Mouse (Mus musculus) stomach, postnatal 0 days (tissue): Measurements from ENCODE around the gene Olfr215. TPM values are rescaled to one million over a fixed set of nuclear protein-coding genes. Genes with fewer than 3 reads are reported as not detected.
A peak's percentile ranks its signal among the peaks of the same experiment; 100 is the strongest.
"Not testable (repeated sequence)": the region's sequence is repeated elsewhere in the genome, so short reads cannot be mapped to it uniquely, and the experiment has no call there.

ENCODE experiments used
- ATAC-seq: fragments of 200-750 bp; cut with Nextera tagmentation; 2 replicates; pipeline ENCODE4 v1.8.0; 2017; ENCODE audit not compliant: low FRiP score, low TSS enrichment
- DNase-seq: peaks from one replicate; pipeline ENCODE4 v3.0.0-alpha.2; 2016; ENCODE audit warnings: low spot score
- H3K27ac ChIP-seq: fragments of 300-500 bp; sonication (generic); replicated peaks from 2 replicates; pipeline ENCODE4 v1.5.1; 2014; ENCODE audit warnings: mild to moderate bottlenecking, control low read depth
- H3K27me3 ChIP-seq: fragments of 300-500 bp; sonication (generic); 2 replicates; pipeline ENCODE4 v1.6.1; 2014; ENCODE audit warnings: low read length; ENCODE audit not compliant: control insufficient read depth, insufficient read depth
- H3K36me3 ChIP-seq: fragments of 300-500 bp; sonication (generic); 2 replicates; pipeline ENCODE4 v1.6.1; 2014; ENCODE audit warnings: low read length, mixed read lengths; ENCODE audit not compliant: control insufficient read depth, insufficient read depth
- H3K4me1 ChIP-seq: fragments of 300-500 bp; sonication (generic); replicated peaks from 2 replicates; pipeline ENCODE4 v1.6.1; 2014; ENCODE audit warnings: antibody characterized with exemption; ENCODE audit not compliant: control insufficient read depth, insufficient read depth
- H3K4me2 ChIP-seq: fragments of 300-500 bp; sonication (generic); replicated peaks from 2 replicates; pipeline ENCODE4 v1.6.1; 2014; ENCODE audit warnings: low read depth, mild to moderate bottlenecking, control low read depth, moderate library complexity
- H3K4me3 ChIP-seq: fragments of 300-500 bp; sonication (generic); 2 replicates; pipeline ENCODE4 v1.5.1; 2014; ENCODE audit warnings: low read depth, low read length, control low read depth
- H3K9ac ChIP-seq: fragments of 300-500 bp; sonication (generic); 2 replicates; pipeline ENCODE4 v1.6.1; 2014; ENCODE audit warnings: mild to moderate bottlenecking, low read length, control low read depth, mixed read lengths
- H3K9me3 ChIP-seq: fragments of 300-500 bp; sonication (generic); 2 replicates; pipeline ENCODE4 v1.6.1; 2016; ENCODE audit warnings: low read length; ENCODE audit not compliant: control insufficient read depth
- CTCF ChIP-seq: IDR thresholded peaks from 2 replicates; pipeline ENCODE4 v1.5.1; 2016; ENCODE audit warnings: antibody characterized with exemption, low read depth, mild to moderate bottlenecking, moderate library complexity
- EP300 ChIP-seq: optimal IDR thresholded peaks from 2 replicates; pipeline ENCODE3; 2016; ENCODE audit warnings: antibody characterized with exemption
- WGBS: fragments of 180-500 bp; shearing (Covaris S2); extraction: QIAGEN DNeasy Blood & Tissue Kit; methylation state at CpG from one replicate; pipeline ENCODE4 v1.1.7; 2014; 5-methylcytosine and 5-hydroxymethylcytosine counted together
- polyA plus RNA-seq: library from polyadenylated mRNA; unstranded; fragments of >200 nt; fragmentation: Nextera tagmentation; extraction: Ambion mirVana; gene quantifications from 2 replicates; pipeline ENCODE4 v1.2.1, GENCODE M21; 2015

The Olfr215 gene
- polyA plus RNA-seq, 1 experiment from 2014 or later = not detected

GRCm38 (mm10) chr6:116621318-116622023, 37.5 kb upstream of the Olfr215 start:
- DNase-seq (no peak), ATAC-seq (0 out of 2 replicates have a peak, but pooled peaks have one; percentile 65)
- WGBS = 60% methylated on average over 8 of the region's 8 CpGs
- no peak overlapping the region for H3K4me2 ChIP-seq
- H3K9ac ChIP-seq = no peak overlapping the region
- no peaks in the 10 kb centered on the region for H3K36me3 ChIP-seq
- no peak overlapping the region for H3K4me3 ChIP-seq
- TF ChIP-seq CTCF (no peak), EP300 (no peak)
- H3K9me3 ChIP-seq = no peaks in the 10 kb centered on the region
- H3K27me3 ChIP-seq = no peaks in the 10 kb centered on the region
- H3K27ac ChIP-seq = no peak overlapping the region
- H3K4me1 ChIP-seq = no peaks in the 10 kb centered on the region

GRCm38 (mm10) chr6:116618073-116618472, 34.1 kb upstream of the Olfr215 start:
- Histone ChIP-seq H3K4me1 (no peaks in the 10 kb centered on the region), H3K4me2 (no peak overlapping the region), H3K27me3 (no peaks in the 10 kb centered on the region), H3K9ac (no peak overlapping the region), H3K27ac (no peak overlapping the region), H3K4me3 (no peak overlapping the region), H3K36me3 (no peaks in the 10 kb centered on the region), H3K9me3 (no peaks in the 10 kb centered on the region)
- no peak for TF ChIP-seq EP300
- TF ChIP-seq CTCF = peak; percentile 58
- ATAC-seq = no peak
- DNase-seq = no peak

- 93% methylated on average over 2 of the region's 2 CpGs for WGBS
- DNase-seq = no peak
- no peak overlapping the region for H3K27ac ChIP-seq
- no peak overlapping the region for H3K4me3 ChIP-seq
- ATAC-seq = no peak
- no peaks in the 10 kb centered on the region for H3K27me3 ChIP-seq
- no peaks in the 10 kb centered on the region for H3K4me1 ChIP-seq
- no peak overlapping the region for H3K4me2 ChIP-seq
- no peak overlapping the region for H3K9ac ChIP-seq
- TF ChIP-seq CTCF = no peak
- no peak for TF ChIP-seq EP300
- H3K9me3 ChIP-seq = no peaks in the 10 kb centered on the region
- H3K36me3 ChIP-seq = no peaks in the 10 kb centered on the region
Observed at GRCm38 (mm10) chr6:116615719-116616118, 31.7 kb upstream of the Olfr215 start.

GRCm38 (mm10) chr6:116607230-116607629, 23.2 kb upstream of the Olfr215 start:
- WGBS = 35% methylated on average over 4 of the region's 4 CpGs

GRCm38 (mm10) chr6:116600969-116601368, 17.0 kb upstream of the Olfr215 start:
- not testable (repeated sequence) for DNase-seq, H3K27ac ChIP-seq, H3K36me3 ChIP-seq, H3K4me3 ChIP-seq, H3K27me3 ChIP-seq, H3K4me1 ChIP-seq, H3K9ac ChIP-seq, H3K9me3 ChIP-seq, ATAC-seq, H3K4me2 ChIP-seq

More at GRCm38 (mm10) chr6:116607230-116607629, 23.2 kb upstream of the Olfr215 start:
- Histone ChIP-seq H3K27ac (no peak overlapping the region), H3K9ac (no peak overlapping the region), H3K4me1 (no peaks in the 10 kb centered on the region), H3K4me2 (no peak overlapping the region), H3K4me3 (no peak overlapping the region), H3K9me3 (no peaks in the 10 kb centered on the region), H3K36me3 (no peaks in the 10 kb centered on the region), H3K27me3 (no peaks in the 10 kb centered on the region)
- ATAC-seq (no peak), DNase-seq (no peak)
- TF ChIP-seq CTCF = peak; percentile 41; the same call in 1 of the 2 replicates
- no peak for TF ChIP-seq EP300

- no peaks in the 10 kb centered on the region for H3K27me3 ChIP-seq
- no peak overlapping the region for H3K27ac ChIP-seq
- no peak for ATAC-seq
- H3K9ac ChIP-seq = no peak overlapping the region
- no peak overlapping the region for H3K4me3 ChIP-seq
- H3K36me3 ChIP-seq = no peaks in the 10 kb centered on the region
- no peaks in the 10 kb centered on the region for H3K9me3 ChIP-seq
- no peaks in the 10 kb centered on the region for H3K4me1 ChIP-seq
- no peak for TF ChIP-seq EP300
- TF ChIP-seq CTCF = peak; percentile 81
- peak; percentile 21 for DNase-seq
- WGBS = 30% methylated on average over 3 of the region's 3 CpGs
- H3K4me2 ChIP-seq = no peak overlapping the region
Observed at GRCm38 (mm10) chr6:116569834-116570233, 14.2 kb downstream of the Olfr215 start.
